In genomic region chr5:138623478-138623875, GRCm38 (mm10) we compare ENCODE assay signal across 8 mouse cellular contexts. TPM values are rescaled to one million over a fixed set of nuclear protein-coding genes. Genes with fewer than 3 reads are reported as not detected.
DNase-seq lines count a peak whose midpoint lies in the region; ATAC-seq and TF ChIP-seq lines count a peak whose summit lies in the region.

No protein-coding gene starts in this region.

- no peaks in the 10 kb centered on the region for H3K9me3 ChIP-seq in intestine, embryonic 15.5 days
- H3K9me3 ChIP-seq in neural tube, embryonic 12.5 days = no peaks in the 10 kb centered on the region

- TF ChIP-seq CTCF in layer of hippocampus, adult 2 months (conservative IDR thresholded peaks at IDR 0.05) = no peak

- H3K4me1 ChIP-seq in intestine, embryonic 15.5 days (replicated peaks) = peaks cover 9% of the 10 kb centered on the region; the same call in 1 of the 2 replicates
- H3K4me1 ChIP-seq in neural tube, embryonic 12.5 days = peaks cover 16% of the 10 kb centered on the region

- WGBS in intestine, embryonic 15.5 days = 12% methylated on average over 3 of the region's 3 CpGs
- WGBS in neural tube, embryonic 12.5 days = 15% methylated on average over 3 of the region's 3 CpGs

- H3K4me2 ChIP-seq in intestine, embryonic 15.5 days (replicated peaks) = peak overlapping the region; percentile 77
- H3K4me2 ChIP-seq in neural tube, embryonic 12.5 days (replicated peaks) = peak overlapping the region; percentile 73

- H3K4me3 ChIP-seq in layer of hippocampus, adult 2 months = peak overlapping the region; percentile 92
- H3K4me3 ChIP-seq in intestine, embryonic 15.5 days (replicated peaks) = peak overlapping the region; percentile 82
- H3K4me3 ChIP-seq in neural tube, embryonic 12.5 days = peak overlapping the region; percentile 68

- no peaks in the 10 kb centered on the region for H3K27me3 ChIP-seq in intestine, embryonic 15.5 days (replicated peaks)
- H3K27me3 ChIP-seq in neural tube, embryonic 12.5 days (replicated peaks) = no peaks in the 10 kb centered on the region

- H3K9ac ChIP-seq in intestine, embryonic 15.5 days = peak overlapping the region; percentile 86
- peak overlapping the region; percentile 82 for H3K9ac ChIP-seq in neural tube, embryonic 12.5 days

- no peak for DNase-seq in layer of hippocampus, adult 2 months (ENCODE audit: low spot score in 2 of 2)
- DNase-seq in layer of hippocampus, postnatal 25 days (ENCODE audit: extremely low spot score in 1 of 2, low spot score in 1 of 2) = no peak
- peak; percentile 32 for DNase-seq in embryo, embryonic 11 days
- DNase-seq in urinary bladder, postnatal 10 days (ENCODE audit: low spot score) = no peak
- DNase-seq in kidney, postnatal 25 days = no peak
- no peak for DNase-seq in frontal cortex, postnatal 14 days (ENCODE audit: low spot score in 2 of 2)

- no peak for ATAC-seq in intestine, embryonic 15.5 days
- ATAC-seq in neural tube, embryonic 12.5 days (ENCODE audit: low FRiP score, low read depth) = no peak

- H3K27ac ChIP-seq in layer of hippocampus, adult 2 months = peak overlapping the region; percentile 97
- H3K27ac ChIP-seq in intestine, embryonic 15.5 days = peak overlapping the region; percentile 94; the same call in 1 of the 2 replicates
- H3K27ac ChIP-seq in neural tube, embryonic 12.5 days = no peak overlapping the region

- no peaks in the 10 kb centered on the region for H3K36me3 ChIP-seq in intestine, embryonic 15.5 days
- H3K36me3 ChIP-seq in neural tube, embryonic 12.5 days = no peaks in the 10 kb centered on the region

RNA-seq across cellular contexts. Expression of gene A430033K04Rik, which starts 0.8 kb away (rescaled TPM):
- total RNA-seq in layer of hippocampus, adult 2 months (2021) = 10 to 100 TPM; 17.1 to 18.2 TPM
- 10 to 100 TPM; 15.4 TPM for total RNA-seq in layer of hippocampus, postnatal 25 days (2021)
- polyA plus RNA-seq in intestine, embryonic 15.5 days (2015; fragmentation: Nextera tagmentation; extraction: Ambion mirVana) = 10.7 and 10.9 TPM in 2 replicates
- 16.1 and 16.8 TPM in 2 replicates for polyA plus RNA-seq in neural tube, embryonic 12.5 days (2016; fragmentation: Nextera tagmentation; extraction: Ambion mirVana)

RNA-seq across cellular contexts. Expression of gene Zfp68, which starts 3.9 kb away (rescaled TPM):
- 10 to 100 TPM; 30.1 to 31.3 TPM for total RNA-seq in layer of hippocampus, adult 2 months (2021)
- total RNA-seq in layer of hippocampus, postnatal 25 days (2021) = 10 to 100 TPM; 27.9 to 29.4 TPM
- polyA plus RNA-seq in intestine, embryonic 15.5 days (2015; fragmentation: Nextera tagmentation; extraction: Ambion mirVana) = 49.1 and 53.9 TPM in 2 replicates
- 79.5 and 80.5 TPM in 2 replicates for polyA plus RNA-seq in neural tube, embryonic 12.5 days (2016; fragmentation: Nextera tagmentation; extraction: Ambion mirVana)

RNA-seq across cellular contexts. Expression of gene 1700123K08Rik, which starts 59.0 kb away (rescaled TPM):
- total RNA-seq in layer of hippocampus, adult 2 months (2021) = not detected
- total RNA-seq in layer of hippocampus, postnatal 25 days (2021) = not detected
- polyA plus RNA-seq in intestine, embryonic 15.5 days (2015; fragmentation: Nextera tagmentation; extraction: Ambion mirVana) = not detected in 2 replicates
- not detected in 2 replicates for polyA plus RNA-seq in neural tube, embryonic 12.5 days (2016; fragmentation: Nextera tagmentation; extraction: Ambion mirVana)
